Mouse (Mus musculus) bone marrow macrophage, adult 2 months (primary cell): ENCODE data around the gene Hipk4.

Experiments used
- CTCF ChIP-seq: IDR thresholded peaks from 2 replicates; pipeline ENCODE4 v1.5.1; 2012; ENCODE audit warnings: low read depth, mild to moderate bottlenecking, low read length, moderate library complexity
- POLR2A ChIP-seq: IDR thresholded peaks from 2 replicates; pipeline ENCODE4 v1.6.1; 2012; ENCODE audit warnings: mild to moderate bottlenecking, low read depth, low read length, borderline replicate concordance

GRCm38 (mm10) chr7:27535386-27535785, 12.3 kb downstream of the Hipk4 start:
- no peak for TF ChIP-seq CTCF
- TF ChIP-seq POLR2A = no peak
